Mouse (Mus musculus) forebrain, embryonic 15.5 days (tissue): ENCODE measurements at regions not wholly inside any gene's neighbourhood (a gene's known extent, or its start where the extent isn't known, plus 50 kb on each side); places are given as distances from the start of the nearest gene placed in this dataset.

Source experiments
- ATAC-seq: fragments of 200-750 bp; cut with Nextera tagmentation; replicated peaks from 2 replicates; pipeline ENCODE4 v1.8.0; 2017; ENCODE audit warnings: mild to moderate bottlenecking, moderate TSS enrichment, moderate library complexity
- H3K27ac ChIP-seq: fragments of 300-500 bp; sonication (generic); replicated peaks from 2 replicates; pipeline ENCODE4 v1.5.1; 2015; ENCODE audit warnings: mild to moderate bottlenecking, inconsistent platforms
- H3K27me3 ChIP-seq: fragments of 300-500 bp; sonication (generic); 2 replicates; pipeline ENCODE4 v1.6.1; 2015; ENCODE audit warnings: inconsistent platforms
- H3K36me3 ChIP-seq: fragments of 300-500 bp; sonication (generic); 2 replicates; pipeline ENCODE4 v1.6.1; 2015; ENCODE audit warnings: mild to moderate bottlenecking, inconsistent platforms
- H3K4me1 ChIP-seq: fragments of 300-500 bp; sonication (generic); 2 replicates; pipeline ENCODE4 v1.6.1; 2015; ENCODE audit warnings: inconsistent platforms
- H3K4me2 ChIP-seq: fragments of 300-500 bp; sonication (generic); replicated peaks from 2 replicates; pipeline ENCODE4 v1.6.1; 2015; ENCODE audit warnings: mild to moderate bottlenecking, inconsistent platforms
- H3K4me3 ChIP-seq: fragments of 300-500 bp; sonication (generic); 2 replicates; pipeline ENCODE4 v1.5.1; 2015; ENCODE audit warnings: mild to moderate bottlenecking, inconsistent platforms
- H3K9ac ChIP-seq: fragments of 300-500 bp; sonication (generic); replicated peaks from 2 replicates; pipeline ENCODE4 v1.6.1; 2015; ENCODE audit warnings: mild to moderate bottlenecking, inconsistent platforms
- H3K9me3 ChIP-seq: fragments of 300-500 bp; sonication (generic); 2 replicates; pipeline ENCODE4 v1.6.1; 2016; ENCODE audit warnings: inconsistent platforms
- WGBS: fragments of 180-500 bp; shearing (Covaris S2); methylation state at CpG from one replicate; pipeline ENCODE4 v1.1.7; 2015; ENCODE audit warnings: mixed read lengths; 5-methylcytosine and 5-hydroxymethylcytosine counted together

GRCm38 (mm10) chr2:128379554-128379953, 211.5 kb upstream of the Spdye4c start:
- Histone ChIP-seq H3K27ac (no peak overlapping the region), H3K4me3 (no peak overlapping the region), H3K27me3 (no peaks in the 10 kb centered on the region), H3K9me3 (no peaks in the 10 kb centered on the region), H3K4me1 (peaks cover 12% of the 10 kb centered on the region), H3K9ac (no peak overlapping the region), H3K36me3 (no peaks in the 10 kb centered on the region), H3K4me2 (no peak overlapping the region)
- no peak for ATAC-seq
- WGBS, result 43% methylated on average over 8 of the region's 8 CpGs

GRCm38 (mm10) chr2:128380581-128380980, 210.4 kb upstream of the Spdye4c start:
- no peak for ATAC-seq
- H3K9ac ChIP-seq, result no peak overlapping the region
- H3K27me3 ChIP-seq, result no peaks in the 10 kb centered on the region
- H3K4me3 ChIP-seq, result no peak overlapping the region
- no peaks in the 10 kb centered on the region for H3K36me3 ChIP-seq
- no peaks in the 10 kb centered on the region for H3K9me3 ChIP-seq
- peaks cover 17% of the 10 kb centered on the region for H3K4me1 ChIP-seq
- no peak overlapping the region for H3K27ac ChIP-seq
- no peak overlapping the region for H3K4me2 ChIP-seq
- WGBS, result 46% methylated on average over 7 of the region's 7 CpGs

- Histone ChIP-seq H3K27me3 (no peaks in the 10 kb centered on the region), H3K4me2 (no peak overlapping the region), H3K4me1 (peaks cover 17% of the 10 kb centered on the region), H3K36me3 (no peaks in the 10 kb centered on the region), H3K4me3 (no peak overlapping the region), H3K9ac (no peak overlapping the region), H3K27ac (no peak overlapping the region), H3K9me3 (no peaks in the 10 kb centered on the region)
- ATAC-seq, result no peak
- WGBS, result 73% methylated on average over 5 of the region's 5 CpGs
Measured at GRCm38 (mm10) chr2:128381684-128382205, 209.3 kb upstream of the Spdye4c start.

GRCm38 (mm10) chr2:128382473-128382872, 208.5 kb upstream of the Spdye4c start:
- H3K4me1 ChIP-seq, result peaks cover 17% of the 10 kb centered on the region
- no peak overlapping the region for H3K27ac ChIP-seq
- H3K27me3 ChIP-seq, result no peaks in the 10 kb centered on the region
- ATAC-seq, result no peak
- H3K4me2 ChIP-seq, result no peak overlapping the region
- 86% methylated on average over 4 of the region's 4 CpGs for WGBS
- no peaks in the 10 kb centered on the region for H3K36me3 ChIP-seq
- H3K9me3 ChIP-seq, result no peaks in the 10 kb centered on the region
- no peak overlapping the region for H3K9ac ChIP-seq
- H3K4me3 ChIP-seq, result no peak overlapping the region

GRCm38 (mm10) chr2:128384612-128385011, 206.4 kb upstream of the Spdye4c start:
- peaks cover 16% of the 10 kb centered on the region for H3K4me1 ChIP-seq
- no peak overlapping the region for H3K9ac ChIP-seq
- no peaks in the 10 kb centered on the region for H3K27me3 ChIP-seq
- no peak overlapping the region for H3K27ac ChIP-seq
- ATAC-seq, result 0 out of 2 replicates have a peak, but pooled peaks have one; percentile 13
- no peaks in the 10 kb centered on the region for H3K9me3 ChIP-seq
- 66% methylated on average over 10 of the region's 10 CpGs for WGBS
- H3K36me3 ChIP-seq, result no peaks in the 10 kb centered on the region
- no peak overlapping the region for H3K4me2 ChIP-seq
- H3K4me3 ChIP-seq, result no peak overlapping the region

GRCm38 (mm10) chr2:128386846-128387621, 204.0 kb upstream of the Spdye4c start:
- Histone ChIP-seq H3K4me1 (peaks cover 19% of the 10 kb centered on the region), H3K4me2 (no peak overlapping the region), H3K27me3 (0 out of 2 replicates have a peak, but pooled peaks cover under 1% of the 10 kb centered on the region), H3K4me3 (no peak overlapping the region), H3K9me3 (no peaks in the 10 kb centered on the region), H3K36me3 (no peaks in the 10 kb centered on the region), H3K9ac (no peak overlapping the region), H3K27ac (no peak overlapping the region)
- no peak for ATAC-seq
- 65% methylated on average over 4 of the region's 4 CpGs for whole genome bisulfite sequencing

- Histone ChIP-seq H3K4me1 (peaks cover 23% of the 10 kb centered on the region), H3K36me3 (no peaks in the 10 kb centered on the region), H3K9ac (no peak overlapping the region), H3K9me3 (no peaks in the 10 kb centered on the region), H3K27ac (no peak overlapping the region), H3K4me2 (no peak overlapping the region), H3K4me3 (no peak overlapping the region), H3K27me3 (peaks cover 6% of the 10 kb centered on the region; the same call in 1 of the 2 replicates)
- no peak for ATAC-seq
- 79% methylated on average over 8 of the region's 8 CpGs for WGBS
Measured at GRCm38 (mm10) chr2:128387851-128388471, 203.0 kb upstream of the Spdye4c start.

- Histone ChIP-seq H3K4me3 (no peak overlapping the region), H3K4me1 (peaks cover 20% of the 10 kb centered on the region), H3K27ac (no peak overlapping the region), H3K36me3 (no peaks in the 10 kb centered on the region), H3K9me3 (no peaks in the 10 kb centered on the region), H3K27me3 (peaks cover 12% of the 10 kb centered on the region; the same call in 1 of the 2 replicates), H3K9ac (no peak overlapping the region), H3K4me2 (no peak overlapping the region)
- 9% methylated on average over 7 of the region's 7 CpGs for WGBS
- ATAC-seq, result no peak
Measured at GRCm38 (mm10) chr2:128388883-128389470, 202.0 kb upstream of the Spdye4c start.

GRCm38 (mm10) chr2:128392344-128392743, 198.7 kb upstream of the Spdye4c start:
- peaks cover 18% of the 10 kb centered on the region; the same call in 1 of the 2 replicates for H3K27me3 ChIP-seq
- H3K9ac ChIP-seq, result no peak overlapping the region
- no peaks in the 10 kb centered on the region for H3K9me3 ChIP-seq
- no peak overlapping the region for H3K4me2 ChIP-seq
- H3K36me3 ChIP-seq, result no peaks in the 10 kb centered on the region
- 19% methylated on average over 9 of the region's 9 CpGs for WGBS
- ATAC-seq, result no peak
- H3K4me1 ChIP-seq, result peaks cover 12% of the 10 kb centered on the region; the same call in 1 of the 2 replicates
- no peak overlapping the region for H3K4me3 ChIP-seq
- H3K27ac ChIP-seq, result no peak overlapping the region

GRCm38 (mm10) chr2:128393401-128393800, 197.6 kb upstream of the Spdye4c start:
- Histone ChIP-seq H3K27ac (no peak overlapping the region), H3K9ac (no peak overlapping the region), H3K27me3 (peaks cover 18% of the 10 kb centered on the region; the same call in 1 of the 2 replicates), H3K4me3 (no peak overlapping the region), H3K4me2 (no peak overlapping the region), H3K4me1 (peaks cover 12% of the 10 kb centered on the region; the same call in 1 of the 2 replicates), H3K9me3 (no peaks in the 10 kb centered on the region), H3K36me3 (no peaks in the 10 kb centered on the region)
- ATAC-seq, result no peak
- WGBS, result 36% methylated on average over 8 of the region's 8 CpGs

GRCm38 (mm10) chr2:128393921-128394320, 197.1 kb upstream of the Spdye4c start:
- no peak overlapping the region for H3K4me2 ChIP-seq
- H3K27ac ChIP-seq, result no peak overlapping the region
- H3K4me1 ChIP-seq, result peaks cover 12% of the 10 kb centered on the region; the same call in 1 of the 2 replicates
- H3K4me3 ChIP-seq, result no peak overlapping the region
- ATAC-seq, result no peak
- H3K9ac ChIP-seq, result no peak overlapping the region
- no peaks in the 10 kb centered on the region for H3K36me3 ChIP-seq
- H3K27me3 ChIP-seq, result peaks cover 18% of the 10 kb centered on the region; the same call in 1 of the 2 replicates
- WGBS, result 81% methylated on average over 5 of the region's 5 CpGs
- H3K9me3 ChIP-seq, result no peaks in the 10 kb centered on the region
